Mouse (Mus musculus): ENCODE measurements around the gene 2010111I01Rik. TPM values are rescaled to one million over a fixed set of nuclear protein-coding genes. Genes with fewer than 3 reads are reported as not detected.

Gene 2010111I01Rik
- polyA plus RNA-seq, 1 experiment, result 26.6 TPM

GRCm38 (mm10) chr13:63126206-63126605 lies 161.5 kb downstream of the 2010111I01Rik start:
- Histone ChIP-seq H3K4me3 (ENCODE audit: control insufficient read depth, low read depth, low read length) (no peak overlapping the region), H3K27me3 (ENCODE audit: control insufficient read depth, insufficient read depth, low read length) (no peaks in the 10 kb centered on the region), H3K36me3 (ENCODE audit: control insufficient read depth, insufficient read depth, low read length) (no peaks in the 10 kb centered on the region), H3K27ac (ENCODE audit: control insufficient read depth, insufficient read depth, low read depth, low read length) (no peak overlapping the region), H3K4me1 (ENCODE audit: control insufficient read depth, insufficient read depth, low read length) (no peaks in the 10 kb centered on the region)
- TF ChIP-seq POLR2A (IDR thresholded peaks at IDR 0.05; ENCODE audit: control insufficient read depth, low read depth, low read length) (no peak), CTCF (IDR thresholded peaks at IDR 0.05; ENCODE audit: control insufficient read depth, insufficient read depth, insufficient replicate concordance, low read depth, low read length) (no peak)

DNA sequence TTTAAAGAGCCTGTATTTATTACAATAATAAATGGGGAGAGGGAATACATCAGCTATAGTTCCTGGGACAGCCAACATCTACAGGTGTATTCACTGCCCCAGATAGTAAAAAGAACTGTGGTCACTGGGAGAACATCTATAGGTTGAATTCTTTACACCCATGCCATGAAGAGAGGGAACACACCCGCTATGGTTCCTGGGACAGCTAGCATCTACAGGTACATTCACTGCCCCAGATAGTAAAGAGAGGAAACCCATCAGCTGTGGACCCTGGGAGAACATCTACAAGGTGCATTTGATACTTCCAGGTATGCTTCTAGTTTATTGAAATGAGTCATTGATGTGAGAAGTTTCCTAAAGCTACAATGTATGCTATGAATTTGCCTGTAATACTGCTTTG lies 162.8 kb downstream of the 2010111I01Rik start:
- TF ChIP-seq POLR2A (IDR thresholded peaks at IDR 0.05; ENCODE audit: control insufficient read depth, low read depth, low read length), result no peak
- no peak for TF ChIP-seq CTCF (IDR thresholded peaks at IDR 0.05; ENCODE audit: control insufficient read depth, insufficient read depth, insufficient replicate concordance, low read depth, low read length)
- Histone ChIP-seq H3K4me3 (ENCODE audit: control insufficient read depth, low read depth, low read length) (no peak overlapping the region), H3K27me3 (ENCODE audit: control insufficient read depth, insufficient read depth, low read length) (no peaks in the 10 kb centered on the region), H3K36me3 (ENCODE audit: control insufficient read depth, insufficient read depth, low read length) (no peaks in the 10 kb centered on the region), H3K4me1 (ENCODE audit: control insufficient read depth, insufficient read depth, low read length) (no peaks in the 10 kb centered on the region), H3K27ac (ENCODE audit: control insufficient read depth, insufficient read depth, low read depth, low read length) (no peak overlapping the region)

DNA sequence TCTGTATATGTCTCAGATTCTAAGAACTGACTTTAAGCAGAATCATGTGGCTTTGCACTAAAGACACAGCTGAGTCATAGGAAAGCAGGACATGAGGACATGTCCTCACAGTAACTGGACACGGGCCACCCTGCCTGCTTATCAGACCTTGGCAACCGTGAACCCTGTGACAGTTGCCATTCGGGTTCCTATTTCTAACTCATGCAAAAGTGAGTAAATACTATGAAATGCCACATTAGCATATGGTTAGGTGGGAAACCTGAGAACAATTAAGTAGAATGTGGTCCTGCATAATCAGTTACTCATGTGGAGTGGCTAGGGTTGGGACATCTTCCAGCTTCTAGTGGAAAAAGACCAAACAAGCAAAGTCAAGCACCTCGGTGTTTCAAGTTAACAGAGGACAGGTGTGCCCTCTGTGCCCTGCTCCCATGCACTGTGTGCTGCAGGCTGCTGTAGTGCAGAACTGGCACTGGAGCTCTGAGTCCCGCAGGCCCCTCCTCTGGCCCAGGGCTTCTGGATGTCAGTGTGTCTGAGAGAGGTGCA lies 170.3 kb downstream of the 2010111I01Rik start:
- no peak overlapping the region for H3K27ac ChIP-seq (ENCODE audit: control insufficient read depth, insufficient read depth, low read depth, low read length)

DNA sequence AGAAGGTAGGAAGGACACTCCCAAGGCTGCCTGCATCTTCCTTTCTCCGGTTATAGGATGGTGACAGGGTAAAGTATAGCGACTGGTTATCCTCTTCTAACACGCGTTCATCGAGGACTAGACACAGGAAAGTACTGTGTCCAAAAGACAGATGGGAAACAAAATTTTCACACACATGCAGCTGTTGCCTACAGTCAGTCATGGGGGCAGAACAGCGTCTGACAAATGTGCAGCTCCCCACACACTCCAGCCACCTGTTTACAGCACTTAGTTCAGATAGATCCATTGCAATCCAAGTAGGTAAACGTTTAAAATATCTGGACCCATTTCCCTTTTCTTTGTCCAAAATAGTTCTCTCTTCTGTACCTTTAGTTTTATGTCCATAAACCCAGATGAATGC lies 171.3 kb downstream of the 2010111I01Rik start:
- Histone ChIP-seq H3K4me3 (ENCODE audit: control insufficient read depth, low read depth, low read length) (no peak overlapping the region), H3K36me3 (ENCODE audit: control insufficient read depth, insufficient read depth, low read length) (no peaks in the 10 kb centered on the region), H3K27ac (ENCODE audit: control insufficient read depth, insufficient read depth, low read depth, low read length) (no peak overlapping the region), H3K27me3 (ENCODE audit: control insufficient read depth, insufficient read depth, low read length) (no peaks in the 10 kb centered on the region), H3K4me1 (ENCODE audit: control insufficient read depth, insufficient read depth, low read length) (no peaks in the 10 kb centered on the region)
- TF ChIP-seq POLR2A (IDR thresholded peaks at IDR 0.05; ENCODE audit: control insufficient read depth, low read depth, low read length), result no peak

More for the DNA sequence above, 170.3 kb downstream of the 2010111I01Rik start:
- Histone ChIP-seq H3K4me3 (ENCODE audit: control insufficient read depth, low read depth, low read length) (no peak overlapping the region), H3K27me3 (ENCODE audit: control insufficient read depth, insufficient read depth, low read length) (no peaks in the 10 kb centered on the region), H3K36me3 (ENCODE audit: control insufficient read depth, insufficient read depth, low read length) (no peaks in the 10 kb centered on the region), H3K4me1 (ENCODE audit: control insufficient read depth, insufficient read depth, low read length) (no peaks in the 10 kb centered on the region)
- TF ChIP-seq POLR2A (IDR thresholded peaks at IDR 0.05; ENCODE audit: control insufficient read depth, low read depth, low read length), result no peak
- no peak for TF ChIP-seq CTCF (IDR thresholded peaks at IDR 0.05; ENCODE audit: control insufficient read depth, insufficient read depth, insufficient replicate concordance, low read depth, low read length)

- TF ChIP-seq CTCF (IDR thresholded peaks at IDR 0.05; ENCODE audit: control insufficient read depth, insufficient read depth, insufficient replicate concordance, low read depth, low read length) (no peak), POLR2A (IDR thresholded peaks at IDR 0.05; ENCODE audit: control insufficient read depth, low read depth, low read length) (no peak)
- Histone ChIP-seq H3K4me3 (ENCODE audit: control insufficient read depth, low read depth, low read length) (no peak overlapping the region), H3K36me3 (ENCODE audit: control insufficient read depth, insufficient read depth, low read length) (no peaks in the 10 kb centered on the region), H3K27ac (ENCODE audit: control insufficient read depth, insufficient read depth, low read depth, low read length) (no peak overlapping the region), H3K27me3 (ENCODE audit: control insufficient read depth, insufficient read depth, low read length) (no peaks in the 10 kb centered on the region), H3K4me1 (ENCODE audit: control insufficient read depth, insufficient read depth, low read length) (no peaks in the 10 kb centered on the region)
Observed at GRCm38 (mm10) chr13:63136775-63137174, 172.1 kb downstream of the 2010111I01Rik start.

- Histone ChIP-seq H3K4me3 (ENCODE audit: control insufficient read depth, low read depth, low read length) (no peak overlapping the region), H3K36me3 (ENCODE audit: control insufficient read depth, insufficient read depth, low read length) (no peaks in the 10 kb centered on the region), H3K27me3 (ENCODE audit: control insufficient read depth, insufficient read depth, low read length) (no peaks in the 10 kb centered on the region), H3K4me1 (ENCODE audit: control insufficient read depth, insufficient read depth, low read length) (no peaks in the 10 kb centered on the region), H3K27ac (ENCODE audit: control insufficient read depth, insufficient read depth, low read depth, low read length) (no peak overlapping the region)
- TF ChIP-seq POLR2A (IDR thresholded peaks at IDR 0.05; ENCODE audit: control insufficient read depth, low read depth, low read length), result no peak
- no peak for TF ChIP-seq CTCF (IDR thresholded peaks at IDR 0.05; ENCODE audit: control insufficient read depth, insufficient read depth, insufficient replicate concordance, low read depth, low read length)
Observed at GRCm38 (mm10) chr13:63138376-63139048, 173.8 kb downstream of the 2010111I01Rik start.

- Histone ChIP-seq H3K27me3 (ENCODE audit: control insufficient read depth, insufficient read depth, low read length) (no peaks in the 10 kb centered on the region), H3K36me3 (ENCODE audit: control insufficient read depth, insufficient read depth, low read length) (no peaks in the 10 kb centered on the region), H3K27ac (ENCODE audit: control insufficient read depth, insufficient read depth, low read depth, low read length) (no peak overlapping the region), H3K4me3 (ENCODE audit: control insufficient read depth, low read depth, low read length) (no peak overlapping the region), H3K4me1 (ENCODE audit: control insufficient read depth, insufficient read depth, low read length) (no peaks in the 10 kb centered on the region)
- TF ChIP-seq POLR2A (IDR thresholded peaks at IDR 0.05; ENCODE audit: control insufficient read depth, low read depth, low read length), result no peak
- TF ChIP-seq CTCF (IDR thresholded peaks at IDR 0.05; ENCODE audit: control insufficient read depth, insufficient read depth, insufficient replicate concordance, low read depth, low read length), result no peak
Observed at GRCm38 (mm10) chr13:63139463-63140226, 175.0 kb downstream of the 2010111I01Rik start.
